Mouse (Mus musculus): ENCODE data around the gene Rps15.
A peak's percentile ranks its signal among the peaks of the same experiment; 100 is the strongest.
"Not testable (repeated sequence)": the region's sequence is repeated elsewhere in the genome, so short reads cannot be mapped to it uniquely, and the experiment has no call there.

The Rps15 gene

DNA sequence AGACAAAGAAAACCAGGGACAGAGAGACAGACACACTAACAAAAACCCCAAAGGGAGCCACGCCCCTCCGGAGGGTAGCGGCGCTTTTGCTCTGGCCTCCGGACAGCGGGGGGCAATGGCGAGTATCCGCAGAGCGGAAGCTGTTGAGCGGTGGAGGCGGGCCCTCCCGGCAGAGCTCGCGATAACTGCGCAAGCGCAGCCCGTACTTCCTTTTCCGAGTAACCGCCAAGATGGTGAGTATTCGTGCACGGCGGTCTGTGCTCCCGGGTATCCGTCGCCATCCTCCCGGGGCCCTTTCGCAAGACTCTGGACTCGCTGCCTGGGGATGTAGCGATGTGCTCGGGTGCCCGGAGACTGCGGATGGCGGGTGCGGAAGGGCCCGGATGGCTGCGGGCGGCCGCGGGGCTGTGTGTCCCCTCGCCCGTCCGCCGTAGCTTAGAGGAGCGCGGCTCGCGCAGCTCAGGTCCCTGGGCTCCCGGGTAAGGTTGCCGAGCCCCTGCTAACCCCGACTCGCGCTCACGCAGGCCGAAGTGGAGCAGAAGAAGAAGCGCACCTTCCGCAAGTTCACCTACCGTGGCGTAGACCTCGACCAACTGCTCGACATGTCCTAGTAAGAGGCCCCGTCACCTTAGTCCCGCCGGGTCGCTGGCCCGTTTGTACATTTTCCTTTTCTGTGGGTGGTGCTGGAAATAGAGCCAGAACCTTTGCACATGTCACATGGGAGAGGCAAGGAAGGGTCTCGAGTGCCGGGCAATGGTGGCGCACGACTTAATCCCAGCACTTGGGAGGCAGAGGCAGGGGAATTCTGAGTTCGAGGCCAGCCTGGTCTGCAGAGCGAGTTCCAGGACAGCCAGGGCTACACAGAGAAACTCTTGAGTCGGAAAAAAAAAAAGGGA lies at the start of gene Rps15:
Gene Rps15, plus strand, starts transcription at position 203 of the 896 bp plus-strand sequence.
- peak; percentile 96 for DNase-seq (ENCODE audit: low spot score)

DNA sequence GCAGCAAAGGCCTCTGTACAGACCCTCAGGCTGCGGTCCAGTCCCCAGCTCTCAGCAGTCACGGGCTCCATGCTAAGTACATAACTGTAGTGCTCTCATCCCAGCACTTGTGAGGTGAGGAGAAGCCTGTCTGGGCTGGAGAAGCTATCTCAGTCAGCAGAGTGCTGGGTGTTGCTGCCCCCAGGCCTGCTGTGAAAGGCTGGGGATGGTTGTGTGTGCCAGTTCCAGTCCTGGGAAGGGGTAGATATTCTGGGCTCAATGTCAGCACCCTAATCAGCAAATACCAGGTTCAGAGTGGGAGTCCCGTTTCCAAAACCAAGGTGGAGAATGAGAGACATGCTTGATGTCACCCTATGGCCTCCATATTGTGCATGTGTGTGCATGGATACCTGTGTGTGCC lies 49.6 kb upstream of the Rps15 start:
- DNase-seq (ENCODE audit: low spot score) = no peak

DNA sequence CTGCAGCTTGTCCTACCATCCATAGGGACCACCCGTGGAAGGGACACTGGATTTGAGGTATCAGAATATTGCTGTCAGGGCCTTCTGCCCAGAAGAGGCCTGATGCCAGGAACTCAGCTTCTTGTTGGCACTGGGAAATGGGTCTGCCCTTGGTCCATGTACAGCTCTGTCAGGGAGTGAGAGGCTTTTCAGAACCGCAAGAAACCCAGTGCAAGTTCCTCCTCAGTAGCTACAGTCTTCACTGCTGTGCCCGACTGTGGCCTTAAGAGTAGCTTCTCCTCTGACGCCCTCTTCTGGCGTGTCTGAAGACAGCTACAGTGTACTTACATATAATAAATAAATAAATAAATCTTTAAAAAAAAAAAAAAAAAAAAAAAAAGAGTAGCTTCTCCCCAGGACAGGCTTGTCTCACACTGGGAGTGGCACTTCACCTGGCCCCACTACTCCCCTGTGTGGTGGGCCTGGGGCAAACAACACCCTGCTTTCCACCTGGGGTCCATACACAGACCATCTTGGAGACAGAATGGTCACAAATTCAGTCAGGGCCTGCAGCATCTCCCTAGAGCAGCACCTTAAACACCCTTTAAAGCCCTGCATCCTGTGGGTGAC lies 47.4 kb upstream of the Rps15 start:
- DNase-seq (ENCODE audit: low spot score) = no peak

DNA sequence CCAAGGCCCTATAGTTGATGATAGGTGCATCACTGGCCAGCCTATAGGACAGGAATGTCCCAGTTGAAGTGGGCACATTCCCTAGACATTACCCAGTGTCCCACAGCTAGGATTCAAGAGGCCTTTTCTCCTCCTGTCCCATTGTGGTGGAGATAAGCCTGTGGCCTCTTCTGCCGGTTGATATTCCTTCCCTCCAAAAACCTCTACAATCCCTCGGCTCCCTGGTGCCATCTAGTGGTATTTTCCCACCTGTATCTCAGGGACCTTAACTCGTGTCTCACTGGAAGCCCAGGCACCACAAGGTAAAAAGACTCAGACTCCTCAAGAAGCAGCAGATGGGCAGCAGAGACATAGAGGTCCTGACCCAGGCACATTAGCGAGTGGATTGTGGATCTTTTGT lies 46.7 kb upstream of the Rps15 start:
- peak; percentile 85 for DNase-seq (ENCODE audit: low spot score)

DNA sequence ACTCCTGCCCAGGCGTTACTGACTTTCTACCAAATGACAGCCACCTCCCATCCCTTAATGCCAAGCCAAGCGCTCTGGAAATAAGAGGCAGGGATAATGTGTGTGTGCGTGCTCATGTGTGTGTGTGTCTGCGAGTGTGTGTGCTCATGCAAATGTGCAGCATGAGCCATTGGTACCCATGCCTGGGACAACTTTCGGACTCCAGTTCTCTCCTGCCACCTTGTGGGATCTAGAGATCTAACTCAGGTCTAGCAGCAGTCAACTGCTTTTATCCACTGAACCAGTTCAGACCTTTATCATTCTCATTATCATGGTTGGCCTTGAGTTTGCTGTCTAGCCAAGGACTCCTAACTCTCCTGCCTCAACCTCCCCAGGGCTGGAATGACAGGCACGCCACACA lies 44.4 kb upstream of the Rps15 start:
- DNase-seq (ENCODE audit: low spot score) = no peak

DNA sequence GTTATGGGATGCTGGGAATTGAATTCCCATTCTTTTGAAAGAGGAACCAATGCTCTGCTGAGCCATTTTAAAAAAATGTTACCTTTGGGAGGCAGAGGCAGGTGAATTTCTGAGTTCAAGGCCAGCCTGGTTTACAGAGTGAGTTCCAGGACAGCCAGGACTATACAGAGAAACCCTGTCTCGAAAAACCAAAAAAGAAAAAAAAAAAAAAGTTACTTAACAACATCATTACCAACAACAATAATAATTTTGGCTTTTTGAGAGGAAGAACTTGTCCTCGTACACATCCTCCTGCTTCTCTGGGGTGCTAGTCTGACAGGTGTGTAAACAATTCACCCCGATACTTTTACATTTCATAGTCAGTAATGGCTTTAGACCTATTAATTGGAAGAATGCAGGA lies 43.8 kb upstream of the Rps15 start:
- not testable (repeated sequence) for DNase-seq (ENCODE audit: low spot score)

DNA sequence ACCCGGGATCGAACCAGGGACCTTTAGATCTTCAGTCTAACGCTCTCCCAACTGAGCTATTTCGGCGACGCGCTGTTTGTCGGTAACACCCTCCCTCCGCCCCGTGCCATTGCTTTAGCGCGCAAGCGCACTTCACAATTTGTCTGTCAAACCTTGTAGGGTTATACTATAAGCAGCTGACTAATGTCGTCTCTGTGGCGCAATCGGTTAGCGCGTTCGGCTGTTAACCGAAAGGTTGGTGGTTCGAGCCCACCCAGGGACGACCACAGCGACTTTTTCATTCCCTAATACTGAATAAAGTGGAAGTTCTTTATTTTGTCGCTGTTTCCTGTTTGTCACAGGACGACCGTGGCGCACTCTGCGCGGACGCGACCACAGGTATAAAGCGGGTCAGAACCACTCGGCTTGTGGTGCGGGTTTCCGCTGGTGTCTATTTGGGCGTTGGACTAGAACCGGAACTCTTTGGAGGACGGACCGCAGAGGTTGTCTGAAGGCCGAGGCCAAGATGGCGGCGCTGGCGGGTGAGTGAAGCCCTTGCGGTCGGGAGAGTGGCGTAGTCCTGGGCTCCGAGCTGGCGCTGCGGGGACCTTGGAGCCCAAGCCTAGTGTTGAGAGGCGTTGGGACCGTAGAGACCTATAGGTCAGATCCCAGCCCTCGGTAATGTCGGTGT lies 43.1 kb upstream of the Rps15 start, which contains the start of gene Ndufs7:
Gene Ndufs7, plus strand, starts transcription at position 151 of the 670 bp plus-strand sequence.
- peak; percentile 96 for DNase-seq (ENCODE audit: low spot score)

DNA sequence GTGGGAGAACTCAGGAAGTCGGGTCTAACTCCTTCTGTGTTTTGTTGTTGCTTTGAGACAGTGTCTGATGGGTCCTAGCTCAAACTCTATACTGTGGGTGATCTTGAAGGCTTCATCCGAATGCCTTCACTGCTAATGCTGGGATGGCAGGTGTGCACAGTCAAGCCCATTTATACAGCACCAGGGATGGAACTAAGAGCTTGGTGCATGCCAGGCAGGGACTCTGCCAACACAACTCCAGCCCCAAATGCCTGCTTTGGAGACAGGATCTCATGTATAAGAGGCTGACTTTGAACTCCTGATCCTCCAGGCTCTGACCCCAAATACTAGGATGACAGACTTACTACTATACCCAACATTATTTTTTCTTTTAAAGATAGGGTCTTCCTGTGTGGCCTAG lies 42.2 kb upstream of the Rps15 start:
- no peak for DNase-seq (ENCODE audit: low spot score)

DNA sequence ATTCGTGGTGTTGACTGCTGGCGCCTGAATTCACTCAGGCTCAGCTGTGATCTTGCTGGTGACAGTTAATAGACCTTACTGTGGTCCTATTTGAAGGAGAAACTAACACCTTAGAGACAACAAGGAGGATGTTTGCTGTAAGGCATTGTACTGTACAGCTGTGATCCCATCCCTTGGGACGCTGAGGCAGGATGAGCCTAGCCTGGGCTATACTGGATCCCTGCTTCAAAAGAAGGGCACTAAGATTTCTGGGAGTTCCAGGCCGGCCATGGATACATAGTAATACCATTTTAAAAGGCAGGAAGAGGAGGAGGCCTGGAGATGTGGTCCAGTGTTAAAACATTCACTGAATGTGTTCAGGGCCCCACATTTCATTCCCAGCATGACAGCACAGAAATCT lies 41.7 kb upstream of the Rps15 start:
- no peak for DNase-seq (ENCODE audit: low spot score)

DNA sequence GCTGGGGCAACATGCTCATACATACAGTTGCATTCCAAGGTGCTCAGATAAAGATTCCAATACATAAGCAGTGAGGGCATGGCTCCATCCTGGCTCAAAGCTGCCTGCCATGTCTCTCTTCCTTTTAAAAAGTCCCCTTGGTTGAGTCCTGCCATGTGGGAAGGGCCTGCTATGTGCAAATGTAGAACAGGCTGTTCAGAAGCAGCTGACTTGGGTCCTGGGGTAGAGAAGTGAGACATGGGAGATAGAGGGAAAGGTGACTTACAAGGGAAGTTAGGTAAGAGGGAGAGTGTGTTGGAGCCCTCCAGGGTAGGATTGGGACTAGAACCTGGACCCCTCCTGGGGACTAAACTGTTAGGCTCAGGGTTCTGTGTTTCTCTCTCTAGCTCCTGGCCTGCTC lies 40.2 kb upstream of the Rps15 start:
- no peak for DNase-seq (ENCODE audit: low spot score)

DNA sequence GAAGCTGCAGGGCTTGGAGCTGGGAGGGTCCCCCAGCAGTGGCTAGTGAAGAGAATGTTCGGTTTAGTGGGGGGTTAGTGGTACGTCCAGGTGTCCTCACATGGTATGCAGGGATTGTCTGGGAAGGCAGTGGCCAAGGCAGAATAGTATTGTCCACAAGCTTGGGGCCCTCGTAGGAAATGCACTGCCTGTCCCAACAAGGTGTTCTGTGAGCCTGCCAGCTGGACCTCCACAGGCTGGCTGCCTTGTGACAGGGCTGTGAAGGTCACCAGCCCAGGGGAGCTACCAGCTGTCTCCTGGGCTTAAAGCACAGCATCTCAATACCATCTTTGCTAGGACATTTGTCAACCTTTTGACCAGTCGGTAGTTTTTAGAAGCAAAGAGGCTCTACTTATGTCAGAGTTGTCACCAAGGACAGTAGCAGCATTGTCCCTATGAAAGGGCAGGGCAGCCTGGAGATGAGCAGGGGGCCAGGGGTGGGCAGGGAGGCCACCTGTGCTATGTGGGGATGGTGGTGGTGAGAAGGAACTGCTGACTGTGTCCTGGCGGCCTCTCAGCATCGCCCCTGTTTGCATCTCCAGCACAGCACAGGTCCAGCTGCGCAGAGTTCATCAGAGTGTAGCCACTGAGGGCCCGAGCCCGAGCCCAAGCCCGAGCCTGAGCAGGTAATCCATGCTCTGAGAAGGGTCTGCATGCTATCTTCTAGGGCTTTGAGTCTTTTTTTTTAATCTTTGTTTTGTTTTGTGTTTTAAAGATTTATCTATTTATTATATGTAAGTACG lies 39.6 kb upstream of the Rps15 start:
- DNase-seq (ENCODE audit: low spot score) = no peak

DNA sequence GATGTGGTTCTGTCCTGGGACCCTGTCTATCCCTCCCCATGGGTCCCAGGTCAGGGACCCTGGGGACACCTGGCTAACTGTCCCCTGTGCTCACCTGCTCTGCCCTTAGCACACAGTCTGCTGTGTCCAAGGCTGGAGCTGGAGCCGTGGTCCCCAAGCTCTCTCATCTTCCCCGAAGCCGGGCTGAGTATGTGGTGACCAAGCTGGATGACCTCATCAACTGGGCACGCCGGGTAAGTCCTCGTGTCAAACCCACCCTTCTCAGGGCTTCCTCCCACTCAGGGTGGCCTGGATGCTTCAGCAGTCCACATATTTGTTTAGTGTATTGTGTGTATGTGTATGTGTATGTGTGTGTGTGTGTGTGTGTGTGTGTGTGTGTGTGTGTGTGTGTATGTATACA lies 38.7 kb upstream of the Rps15 start:
- no peak for DNase-seq (ENCODE audit: low spot score)

DNA sequence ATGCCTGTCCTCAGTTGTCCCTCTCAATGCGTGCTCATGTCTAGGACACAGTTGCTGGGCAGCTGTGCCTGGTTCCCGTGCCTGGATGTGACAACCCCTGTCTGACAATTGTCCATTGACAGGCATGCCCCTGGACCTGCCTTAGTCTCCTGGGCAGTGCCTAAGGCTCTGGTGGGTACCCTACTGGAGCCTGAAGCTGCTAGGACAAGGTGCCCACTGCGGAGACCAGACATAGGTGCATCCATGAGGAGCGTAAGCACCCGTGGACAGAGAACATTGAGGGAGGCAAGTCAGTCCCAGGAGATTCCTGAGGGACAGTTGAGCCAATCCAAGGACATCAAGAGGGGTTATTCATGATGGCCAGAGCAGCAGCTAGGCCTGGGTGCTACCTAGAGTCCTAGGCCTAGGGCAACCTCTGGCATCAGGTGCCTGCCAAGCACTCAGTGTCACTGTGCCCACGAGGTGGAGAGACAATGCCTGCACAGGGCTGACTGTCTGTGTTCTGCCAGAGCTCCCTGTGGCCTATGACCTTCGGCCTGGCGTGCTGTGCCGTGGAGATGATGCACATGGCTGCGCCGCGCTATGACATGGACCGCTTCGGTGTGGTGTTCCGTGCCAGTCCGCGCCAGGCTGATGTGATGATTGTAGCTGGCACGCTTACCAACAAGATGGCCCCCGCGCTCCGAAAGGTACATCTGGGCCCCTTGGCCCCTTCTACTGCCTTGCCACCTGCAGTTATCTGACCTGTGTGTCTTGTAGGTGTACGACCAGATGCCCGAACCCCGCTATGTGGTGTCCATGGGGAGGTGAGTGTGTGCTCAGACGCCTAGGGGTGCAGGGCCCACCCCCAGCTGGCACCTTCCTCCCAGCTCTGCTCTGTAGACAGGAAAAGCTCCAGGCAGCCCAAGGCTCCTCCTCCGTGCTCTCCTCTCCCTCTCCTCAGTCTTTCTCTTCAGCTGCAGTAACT lies 37.6 kb upstream of the Rps15 start:
- no peak for DNase-seq (ENCODE audit: low spot score)

DNA sequence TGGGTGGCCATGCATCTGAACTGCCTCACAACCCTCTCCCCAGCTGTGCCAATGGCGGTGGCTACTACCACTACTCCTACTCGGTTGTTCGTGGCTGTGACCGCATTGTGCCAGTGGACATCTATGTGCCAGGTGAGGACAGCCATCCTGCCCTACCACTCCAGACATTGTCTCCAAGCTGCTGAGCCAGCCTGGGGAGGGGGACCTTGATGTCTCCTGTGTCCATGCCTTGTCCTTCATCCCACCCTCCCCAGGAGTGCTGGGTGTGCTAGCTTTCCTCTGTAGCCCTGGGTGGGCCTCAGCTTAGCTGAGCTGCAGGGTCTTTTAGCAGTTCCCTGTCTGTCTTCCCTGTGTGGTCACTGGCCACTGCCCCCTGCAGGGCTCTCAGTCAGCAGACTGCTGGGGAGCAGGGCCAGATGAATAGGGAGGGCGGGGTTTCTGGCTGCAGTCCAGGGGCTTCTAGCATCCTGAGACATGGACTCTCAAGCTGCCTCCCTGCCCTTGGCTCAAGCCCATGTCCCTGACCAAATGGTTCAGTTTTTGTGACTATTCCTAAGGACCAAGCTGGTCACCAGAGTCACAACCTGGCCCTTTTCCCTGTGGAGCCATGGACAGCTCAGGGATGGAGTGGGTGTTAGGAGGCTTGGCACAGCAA lies 36.2 kb upstream of the Rps15 start:
- DNase-seq (ENCODE audit: low spot score) = no peak

DNA sequence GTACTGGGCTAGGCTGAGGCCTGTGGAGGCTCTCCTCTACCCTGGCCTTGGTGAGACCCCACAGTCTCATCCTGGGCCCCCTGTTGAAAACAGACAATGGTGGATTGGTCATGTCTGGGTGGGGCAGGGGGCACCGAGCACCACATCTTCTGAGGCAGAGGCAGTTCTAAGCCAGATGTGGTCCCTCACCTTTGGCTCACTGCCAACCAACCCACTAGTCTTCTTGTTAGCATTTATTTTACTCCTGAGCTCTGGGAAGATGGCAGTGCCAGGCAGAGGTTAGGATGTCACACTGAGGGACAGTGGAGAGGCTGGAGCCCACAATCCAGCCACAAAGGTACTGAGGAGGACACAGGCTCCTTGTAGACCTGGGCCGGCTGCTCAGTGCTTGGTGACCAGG lies 34.3 kb upstream of the Rps15 start:
- DNase-seq (ENCODE audit: low spot score) = no peak

DNA sequence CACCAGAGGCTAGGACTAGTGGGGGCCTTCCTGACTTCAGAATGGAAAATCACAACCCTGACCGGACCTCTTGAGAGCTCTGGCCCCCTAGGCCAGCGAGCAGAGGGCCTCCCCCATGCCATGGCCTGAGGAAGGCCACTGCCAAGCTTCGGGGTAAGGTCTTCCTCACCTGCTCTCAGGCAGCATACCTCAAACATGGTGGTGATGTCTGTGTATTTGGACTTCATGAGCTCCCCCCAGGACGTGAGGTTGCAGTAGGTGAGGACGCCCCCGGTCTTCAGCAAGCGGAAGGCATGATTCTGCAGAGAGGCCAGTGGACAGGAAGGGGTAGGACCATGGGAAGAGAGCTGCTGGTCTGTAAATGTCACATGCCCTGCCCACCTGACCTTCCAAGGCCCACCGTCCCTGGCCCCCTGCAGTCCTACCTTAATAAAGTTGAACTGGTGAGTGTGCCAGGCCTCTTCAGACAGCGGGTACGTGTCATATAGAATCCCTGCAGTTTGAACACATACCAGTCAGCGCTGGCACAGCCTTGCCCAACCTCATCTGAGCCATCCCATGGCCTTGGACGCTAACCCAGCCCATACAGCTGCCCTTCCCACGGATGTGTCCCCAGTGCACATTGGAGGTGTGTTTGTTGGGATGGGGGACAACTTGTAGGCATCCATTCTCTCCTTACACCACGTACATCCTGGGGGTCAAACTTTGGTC lies 33.3 kb upstream of the Rps15 start:
- no peak for DNase-seq (ENCODE audit: low spot score)

DNA sequence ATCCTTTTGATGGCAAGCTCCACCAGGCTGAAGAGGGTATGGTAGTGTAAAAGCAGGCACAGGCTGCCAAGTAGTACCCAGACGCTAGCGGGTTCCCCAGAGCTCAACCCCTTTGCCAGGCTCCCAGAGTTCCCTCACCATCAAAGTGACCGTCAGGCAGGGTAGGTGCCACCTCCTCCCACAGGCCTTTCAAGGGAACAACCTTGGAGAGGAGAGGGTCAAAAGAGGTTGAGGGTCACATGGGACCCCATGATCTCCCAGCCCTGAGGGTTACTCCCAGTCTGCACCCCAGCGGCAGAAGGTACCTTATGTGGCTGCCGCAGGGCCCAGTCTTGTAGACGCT lies 32.8 kb upstream of the Rps15 start:
- no peak for DNase-seq (ENCODE audit: low spot score)

DNA sequence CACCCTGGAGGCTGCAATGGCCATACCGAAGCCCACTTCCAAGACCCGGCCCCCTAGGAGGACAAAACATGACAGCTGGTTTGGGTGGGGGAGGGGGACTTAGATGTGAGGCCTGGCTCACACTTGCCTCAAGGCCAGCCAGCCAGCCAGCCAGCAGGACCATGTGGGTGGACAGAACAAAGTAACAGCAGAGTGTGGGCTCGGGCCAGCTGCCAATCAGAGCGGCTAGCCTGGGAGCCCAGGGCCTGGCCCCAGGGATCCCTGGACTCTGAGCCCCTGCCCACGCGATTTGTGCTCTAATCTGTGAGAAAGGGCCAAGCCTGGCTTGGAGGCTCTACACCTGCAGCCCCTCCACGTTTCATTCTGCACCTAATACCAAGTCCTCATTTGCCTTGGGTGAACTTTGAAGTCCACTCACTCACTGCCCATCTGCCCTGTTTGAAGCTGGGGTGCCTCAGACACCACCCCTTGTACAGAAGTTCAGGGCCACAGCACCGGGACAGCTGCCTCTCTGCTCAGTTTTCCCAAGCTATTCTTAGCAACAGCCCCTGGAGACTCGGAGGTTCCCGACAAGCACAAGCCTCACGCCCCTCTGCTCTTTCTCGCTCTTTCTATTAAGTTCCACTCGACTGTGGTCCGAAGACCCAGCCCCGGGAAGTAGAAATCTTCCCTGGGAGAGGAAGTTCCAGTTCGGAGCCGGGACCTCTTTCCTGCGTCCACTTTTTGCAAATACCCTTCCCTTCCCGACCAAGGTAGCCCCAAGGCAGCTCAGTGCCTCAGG lies 32.2 kb upstream of the Rps15 start:
- DNase-seq (ENCODE audit: low spot score) = no peak

Measured in lung, postnatal 25 days (tissue).